Mouse (Mus musculus) olfactory bulb, adult 2 months (tissue): Measurements from ENCODE around the gene Pdap1.
"Not testable (repeated sequence)": the region's sequence is repeated elsewhere in the genome, so short reads cannot be mapped to it uniquely, and the experiment has no call there.

Experiments used
- CTCF ChIP-seq: fragments of 200-500 bp; IDR thresholded peaks from 2 replicates; pipeline ENCODE4 v1.5.1; 2012; ENCODE audit warnings: low read depth, mild to moderate bottlenecking, low read length, moderate library complexity; ENCODE audit not compliant: insufficient read depth
- POLR2A ChIP-seq: fragments of 200-500 bp; IDR thresholded peaks from 2 replicates; pipeline ENCODE4 v1.6.1; 2012; ENCODE audit warnings: mild to moderate bottlenecking, low read depth, low read length, moderate library complexity; ENCODE audit not compliant: insufficient read depth

DNA sequence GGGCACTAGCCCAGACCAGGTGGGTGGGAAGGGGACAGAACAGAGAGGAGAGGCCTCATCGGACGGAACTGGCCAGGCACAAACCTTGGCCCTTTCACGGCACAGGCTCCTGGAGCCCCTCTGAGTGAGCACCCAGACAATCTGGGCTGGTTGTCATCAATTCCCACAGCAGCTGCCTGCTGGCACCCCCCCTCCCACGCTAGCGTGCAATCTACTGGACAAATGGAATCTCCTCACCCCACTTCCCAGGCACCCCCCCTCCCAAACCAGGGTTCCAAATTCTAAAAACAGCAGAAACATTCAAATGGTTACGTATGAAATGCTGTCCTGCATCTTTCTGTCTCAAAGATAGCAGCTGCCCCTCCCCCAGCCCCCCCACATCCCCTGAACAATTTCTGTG is 10.3 kb downstream of the Pdap1 start:
- not testable (repeated sequence) for TF ChIP-seq CTCF, POLR2A
